In the genomic region with DNA sequence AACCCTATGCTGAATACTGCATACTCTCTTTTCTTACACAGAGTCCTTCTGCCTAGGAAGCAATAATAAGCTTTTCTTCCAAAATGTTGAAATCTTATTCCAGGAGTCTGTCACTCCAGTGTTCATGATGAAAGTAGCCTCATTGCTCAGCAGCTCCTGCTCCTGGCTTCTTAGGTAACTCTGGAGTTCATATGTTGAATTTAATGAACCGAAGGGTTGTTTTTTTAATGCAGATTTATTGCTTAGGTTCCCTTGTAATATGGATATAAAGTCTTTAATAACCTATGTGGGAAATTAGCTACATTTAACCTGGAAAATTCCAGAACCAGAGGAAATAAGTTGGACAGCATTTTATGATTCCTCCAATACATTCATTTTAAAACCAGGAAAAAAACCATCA, we compare ENCODE assay signal across 24 mouse cellular contexts.
DNase-seq lines count a peak whose midpoint lies in the region; ATAC-seq lines count a peak whose summit lies in the region.
"Had no signal": no experiment of that assay in that cellular context is flagged by ENCODE, and none has a peak within 500 bp of the region (broad histone marks: within the 10 kb centered on the region; RNA-seq: fewer than 3 reads in every experiment).

No protein-coding gene starts in this region.

- no peaks in the 10 kb centered on the region for H3K36me3 ChIP-seq in limb, embryonic 12.5 days
- H3K36me3 ChIP-seq in limb, embryonic 15.5 days = no peaks in the 10 kb centered on the region
- no peaks in the 10 kb centered on the region for H3K36me3 ChIP-seq in intestine, embryonic 16.5 days (ENCODE audit: control insufficient read depth, insufficient read depth, low read length)
- H3K36me3 ChIP-seq: embryonic facial prominence, embryonic 10.5 days; hindbrain, embryonic 12.5 days; hindbrain, embryonic 15.5 days had no signal

- peak; percentile 7 for DNase-seq in 3T3-L1 (ENCODE audit: low read depth, low spot score)
- peak; percentile 48 for DNase-seq in forelimb bud, embryonic 11.5 days (ENCODE audit: low read depth, low spot score)
- DNase-seq in heart, adult 9 months (ENCODE audit: low spot score in 2 of 2) = no peak
- no peak for DNase-seq in spleen, adult 12 weeks (ENCODE audit: low spot score)
- DNase-seq: adrenal gland, adult 2 months; adrenal gland, postnatal 14 days; cerebellum, adult 11 months; cerebellum, adult 2 months; cerebellum, adult 9-11 months; cerebellum, postnatal 25 days; embryo, embryonic 11 days; gastrocnemius, postnatal 10 days; gastrocnemius, postnatal 36 days; heart, adult 2 months had no signal

- H3K4me1 ChIP-seq in limb, embryonic 12.5 days (replicated peaks) = peaks cover 17% of the 10 kb centered on the region
- 0 out of 2 replicates have a peak, but pooled peaks cover 5% of the 10 kb centered on the region for H3K4me1 ChIP-seq in limb, embryonic 15.5 days
- no peaks in the 10 kb centered on the region for H3K4me1 ChIP-seq in intestine, embryonic 16.5 days (ENCODE audit: control insufficient read depth, insufficient read depth, low read length)
- H3K4me1 ChIP-seq: embryonic facial prominence, embryonic 10.5 days; hindbrain, embryonic 12.5 days; hindbrain, embryonic 15.5 days had no signal

- no peak overlapping the region for H3K4me2 ChIP-seq in limb, embryonic 12.5 days
- H3K4me2 ChIP-seq in limb, embryonic 15.5 days = no peak overlapping the region
- no peak overlapping the region for H3K4me2 ChIP-seq in intestine, embryonic 16.5 days (ENCODE audit: low read depth, low read length)
- H3K4me2 ChIP-seq: embryonic facial prominence, embryonic 13.5 days; heart, embryonic 11.5 days; hindbrain, embryonic 12.5 days; hindbrain, embryonic 15.5 days had no signal

- no peaks in the 10 kb centered on the region for H3K27me3 ChIP-seq in limb, embryonic 12.5 days
- no peaks in the 10 kb centered on the region for H3K27me3 ChIP-seq in limb, embryonic 15.5 days
- H3K27me3 ChIP-seq in intestine, embryonic 16.5 days (replicated peaks; ENCODE audit: control insufficient read depth, insufficient read depth, low read length) = no peaks in the 10 kb centered on the region
- H3K27me3 ChIP-seq: embryonic facial prominence, embryonic 13.5 days; hindbrain, embryonic 12.5 days; hindbrain, embryonic 15.5 days had no signal

- no peak for ATAC-seq in limb, embryonic 12.5 days (ENCODE audit: insufficient number of reproducible peaks, insufficient read depth, low FRiP score, low TSS enrichment, low read depth)
- ATAC-seq in limb, embryonic 15.5 days (ENCODE audit: insufficient number of reproducible peaks, low FRiP score, low TSS enrichment, low read depth) = 0 out of 2 replicates have a peak, but pooled peaks have one; percentile 52
- no peak for ATAC-seq in intestine, embryonic 16.5 days
- ATAC-seq: CD4-positive, CD25-positive, alpha-beta regulatory T cell, adult 4 months; forebrain, embryonic 14.5 days had no signal

- H3K9me3 ChIP-seq in limb, embryonic 12.5 days = no peaks in the 10 kb centered on the region
- H3K9me3 ChIP-seq in limb, embryonic 15.5 days = no peaks in the 10 kb centered on the region
- H3K9me3 ChIP-seq in intestine, embryonic 16.5 days (ENCODE audit: control insufficient read depth, low read length) = no peaks in the 10 kb centered on the region
- H3K9me3 ChIP-seq: embryonic facial prominence, embryonic 10.5 days; embryonic facial prominence, embryonic 13.5 days; hindbrain, embryonic 12.5 days; hindbrain, embryonic 15.5 days had no signal

- no peak overlapping the region for H3K4me3 ChIP-seq in limb, embryonic 12.5 days (replicated peaks)
- no peak overlapping the region for H3K4me3 ChIP-seq in limb, embryonic 15.5 days
- no peak overlapping the region for H3K4me3 ChIP-seq in intestine, embryonic 16.5 days (ENCODE audit: low read length)
- H3K4me3 ChIP-seq: embryonic facial prominence, embryonic 10.5 days; embryonic facial prominence, embryonic 13.5 days; heart, adult 2 months; hindbrain, embryonic 12.5 days; hindbrain, embryonic 15.5 days had no signal

- H3K27ac ChIP-seq in limb, embryonic 12.5 days = peak overlapping the region; percentile 88
- peak overlapping the region; percentile 80; the same call in 1 of the 2 replicates for H3K27ac ChIP-seq in limb, embryonic 15.5 days
- no peak overlapping the region for H3K27ac ChIP-seq in intestine, embryonic 16.5 days (ENCODE audit: low read length)
- H3K27ac ChIP-seq: embryonic facial prominence, embryonic 10.5 days; embryonic facial prominence, embryonic 13.5 days; heart, adult 2 months; hindbrain, embryonic 12.5 days; hindbrain, embryonic 15.5 days had no signal

- no peak overlapping the region for H3K9ac ChIP-seq in limb, embryonic 12.5 days (replicated peaks)
- H3K9ac ChIP-seq in limb, embryonic 15.5 days = no peak overlapping the region
- no peak overlapping the region for H3K9ac ChIP-seq in intestine, embryonic 16.5 days (ENCODE audit: low read depth, low read length)
- H3K9ac ChIP-seq: embryonic facial prominence, embryonic 13.5 days; hindbrain, embryonic 12.5 days; hindbrain, embryonic 15.5 days had no signal

- WGBS in limb, embryonic 12.5 days = 32% methylated on average over 1 of the region's 1 CpGs
- 45% methylated on average over 1 of the region's 1 CpGs for WGBS in limb, embryonic 15.5 days
- WGBS in intestine, embryonic 16.5 days = 89% methylated on average over 1 of the region's 1 CpGs

Comparison
In these comparisons a context has a peak if more than half of its experiments do, and no peak if none do; other contexts are left out.
1. DNase-seq: peak in 3T3-L1 (single experiment) and forelimb bud, embryonic 11.5 days (single experiment); none in heart, adult 9 months (0 of 2) and spleen, adult 12 weeks (single experiment).